20 mouse cellular contexts compared by ENCODE assay signal in the genomic region with DNA sequence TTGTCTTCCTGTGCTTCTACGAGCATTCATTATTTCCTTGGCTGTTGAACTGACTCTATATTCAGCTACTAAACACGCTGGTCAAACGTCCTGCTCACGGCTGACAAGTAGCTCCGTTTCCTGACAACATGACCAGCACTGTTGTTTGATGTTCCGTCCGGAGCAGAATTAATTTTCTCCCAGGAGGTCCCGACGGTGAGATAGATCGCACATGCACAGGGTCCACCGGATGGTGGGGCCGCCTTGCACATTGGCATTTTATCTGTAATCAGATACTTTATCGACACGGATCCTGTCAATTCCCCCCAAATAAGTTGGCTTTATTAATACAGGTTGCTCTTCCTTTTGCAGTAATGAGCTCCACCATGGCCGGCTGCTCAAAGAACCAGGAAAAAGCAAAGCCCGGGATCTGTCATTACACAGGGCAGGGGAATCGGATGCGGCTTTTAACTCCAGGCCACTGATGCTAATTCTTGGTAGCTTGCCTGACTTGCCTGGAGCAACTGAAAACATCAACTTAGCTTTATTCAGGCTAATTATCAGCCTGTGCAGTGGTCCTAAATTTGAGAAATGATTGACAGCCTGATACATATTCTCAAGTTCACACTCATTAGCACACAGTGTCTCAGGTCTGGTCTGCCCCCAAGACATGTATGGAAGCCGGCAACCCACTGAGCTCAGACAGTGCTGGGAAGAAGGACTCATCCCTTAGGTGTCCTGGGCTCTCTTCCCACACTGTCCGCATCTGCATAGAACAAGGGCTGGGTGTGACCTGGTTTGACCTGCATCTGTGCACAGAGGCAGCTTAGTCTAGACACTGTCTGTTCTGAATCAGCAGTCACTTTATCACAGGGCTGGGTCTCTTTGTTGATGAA. TPM values are rescaled to one million over a fixed set of nuclear protein-coding genes. Genes with fewer than 3 reads are reported as not detected.
DNase-seq lines count a peak whose midpoint lies in the region; ATAC-seq lines count a peak whose summit lies in the region.
"Had no signal": no experiment of that assay in that cellular context is flagged by ENCODE, and none has a peak within 500 bp of the region (broad histone marks: within the 10 kb centered on the region; RNA-seq: fewer than 3 reads in every experiment).

No protein-coding gene starts in this region.

- H3K4me3 ChIP-seq in limb, embryonic 11.5 days (ENCODE audit: low read depth, low read length), result no peak overlapping the region
- no peak overlapping the region for H3K4me3 ChIP-seq in limb, embryonic 10.5 days
- H3K4me3 ChIP-seq in midbrain, embryonic 13.5 days (replicated peaks), result no peak overlapping the region
- H3K4me3 ChIP-seq: embryonic facial prominence, embryonic 12.5 days; erythroblast, embryonic 14.5 days had no signal

- H3K9me3 ChIP-seq in limb, embryonic 11.5 days (ENCODE audit: control insufficient read depth, low read length), result no peaks in the 10 kb centered on the region
- H3K9me3 ChIP-seq in limb, embryonic 10.5 days (replicated peaks), result no peaks in the 10 kb centered on the region
- H3K9me3 ChIP-seq in midbrain, embryonic 13.5 days, result no peaks in the 10 kb centered on the region
- H3K9me3 ChIP-seq: embryonic facial prominence, embryonic 12.5 days had no signal

- no peak overlapping the region for H3K4me2 ChIP-seq in limb, embryonic 11.5 days (ENCODE audit: low read depth, severe bottlenecking)
- H3K4me2 ChIP-seq in midbrain, embryonic 13.5 days (replicated peaks), result peak overlapping the region; percentile 25
- H3K4me2 ChIP-seq: embryonic facial prominence, embryonic 12.5 days had no signal

- DNase-seq in heart, adult 11 months, result peak; percentile 84
- DNase-seq in heart, postnatal 10 days, result no peak
- no peak for DNase-seq in limb, embryonic 11.5 days (ENCODE audit: low spot score)
- no peak for DNase-seq in limb, embryonic 10.5 days (ENCODE audit: low spot score)
- peak; percentile 34 for DNase-seq in ZHBTc4 (ENCODE audit: low read depth, low spot score)
- DNase-seq in c-Kit-positive CD71-positive TER-119-positive erythroid progenitor cells, embryonic 14.5 days (ENCODE audit: low spot score), result no peak
- no peak for DNase-seq in lung, postnatal 25 days (ENCODE audit: low spot score)
- DNase-seq: adrenal gland, adult 2 months; gastrocnemius, postnatal 25 days; kidney, adult 9 months; kidney, postnatal 36 days; liver, postnatal 0 days; lung, postnatal 36 days; right cerebral cortex, adult 18-20 months had no signal

- no peak overlapping the region for H3K9ac ChIP-seq in limb, embryonic 11.5 days (ENCODE audit: low read length)
- H3K9ac ChIP-seq in midbrain, embryonic 13.5 days (replicated peaks), result no peak overlapping the region
- H3K9ac ChIP-seq: embryonic facial prominence, embryonic 12.5 days; liver, postnatal 0 days had no signal

- intact Hi-C loops in heart, postnatal 10 days (cut with DNase I), result loop anchor here (5.0 to 10.0 kb wide), 3 partner anchors 138 to 705 kb away; no protein-coding TSS in a partner anchor

- no peaks in the 10 kb centered on the region for H3K4me1 ChIP-seq in limb, embryonic 11.5 days (ENCODE audit: control insufficient read depth, insufficient read depth, low read length)
- peaks cover 16% of the 10 kb centered on the region for H3K4me1 ChIP-seq in limb, embryonic 10.5 days
- H3K4me1 ChIP-seq in midbrain, embryonic 13.5 days (replicated peaks), result peaks cover 39% of the 10 kb centered on the region
- H3K4me1 ChIP-seq: embryonic facial prominence, embryonic 12.5 days had no signal

- no peak overlapping the region for H3K27ac ChIP-seq in limb, embryonic 11.5 days (replicated peaks; ENCODE audit: low read depth, low read length)
- H3K27ac ChIP-seq in limb, embryonic 10.5 days, result no peak overlapping the region
- peak overlapping the region; percentile 12 for H3K27ac ChIP-seq in midbrain, embryonic 13.5 days
- H3K27ac ChIP-seq: embryonic facial prominence, embryonic 12.5 days had no signal

- 49% methylated on average over 20 of the region's 20 CpGs for WGBS in limb, embryonic 11.5 days
- 58% methylated on average over 20 of the region's 20 CpGs for WGBS in limb, embryonic 10.5 days
- 35% methylated on average over 20 of the region's 20 CpGs for WGBS in midbrain, embryonic 13.5 days

- no peaks in the 10 kb centered on the region for H3K36me3 ChIP-seq in limb, embryonic 11.5 days (ENCODE audit: control insufficient read depth, insufficient read depth, low read length)
- H3K36me3 ChIP-seq in limb, embryonic 10.5 days, result no peaks in the 10 kb centered on the region
- no peaks in the 10 kb centered on the region for H3K36me3 ChIP-seq in midbrain, embryonic 13.5 days
- H3K36me3 ChIP-seq: embryonic facial prominence, embryonic 12.5 days had no signal

- 0 out of 2 replicates have a peak, but pooled peaks have one; percentile 22 for ATAC-seq in limb, embryonic 11.5 days (ENCODE audit: insufficient number of reproducible peaks, low FRiP score, low TSS enrichment, low read depth)
- ATAC-seq in midbrain, embryonic 13.5 days, result peak; percentile 85
- ATAC-seq: forebrain, embryonic 14.5 days; liver, postnatal 0 days had no signal

- H3K27me3 ChIP-seq in limb, embryonic 11.5 days (ENCODE audit: control insufficient read depth, insufficient read depth, low read length), result peaks cover 3% of the 10 kb centered on the region; the same call in 1 of the 2 replicates
- H3K27me3 ChIP-seq in limb, embryonic 10.5 days (ENCODE audit: low read depth, poor library complexity, severe bottlenecking), result peaks cover 42% of the 10 kb centered on the region
- 0 out of 2 replicates have a peak, but pooled peaks cover 8% of the 10 kb centered on the region for H3K27me3 ChIP-seq in midbrain, embryonic 13.5 days

RNA-seq across cellular contexts. Expression of gene Erich3, which starts 14.0 kb away (rescaled TPM):
- under 1 TPM; 0.05 TPM for total RNA-seq in heart, postnatal 10 days (2021)
- 0.08 and 0.23 TPM in 2 replicates for polyA plus RNA-seq in limb, embryonic 11.5 days (2014; fragmentation: Nextera tagmentation; extraction: Ambion mirVana)
- 0.09 TPM in 1 of 2 replicates, not detected in the other for polyA plus RNA-seq in limb, embryonic 10.5 days (2016; fragmentation: Nextera tagmentation; extraction: Ambion mirVana)
- polyA plus RNA-seq in midbrain, embryonic 13.5 days (2015; fragmentation: Nextera tagmentation; extraction: Ambion mirVana), result 2.2 and 2.5 TPM in 2 replicates
- total RNA-seq: gastrocnemius, postnatal 25 days; neutrophil, adult 5-6 weeks had no signal
- polyA plus RNA-seq: erythroblast, embryonic 14.5 days; liver, adult 2 months; liver, postnatal 0 days had no signal

RNA-seq across cellular contexts. Expression of gene Tyw3, which starts 52.7 kb away (rescaled TPM):
- total RNA-seq in heart, postnatal 10 days (2021), result 1 to 10 TPM; 4.8 to 4.9 TPM
- polyA plus RNA-seq in limb, embryonic 11.5 days (2014; fragmentation: Nextera tagmentation; extraction: Ambion mirVana), result 20.0 and 22.4 TPM in 2 replicates
- polyA plus RNA-seq in limb, embryonic 10.5 days (2016; fragmentation: Nextera tagmentation; extraction: Ambion mirVana), result 18.9 and 21.7 TPM in 2 replicates
- polyA plus RNA-seq in midbrain, embryonic 13.5 days (2015; fragmentation: Nextera tagmentation; extraction: Ambion mirVana), result 11.3 and 14.5 TPM in 2 replicates

RNA-seq across cellular contexts. Expression of gene Cryz, which starts 53.1 kb away (rescaled TPM):
- total RNA-seq in heart, postnatal 10 days (2021), result 10 to 100 TPM; 19.5 to 21.8 TPM
- polyA plus RNA-seq in limb, embryonic 11.5 days (2014; fragmentation: Nextera tagmentation; extraction: Ambion mirVana), result 29.0 and 29.2 TPM in 2 replicates
- polyA plus RNA-seq in limb, embryonic 10.5 days (2016; fragmentation: Nextera tagmentation; extraction: Ambion mirVana), result 23.7 and 23.8 TPM in 2 replicates
- 12.5 and 13.4 TPM in 2 replicates for polyA plus RNA-seq in midbrain, embryonic 13.5 days (2015; fragmentation: Nextera tagmentation; extraction: Ambion mirVana)

Comparison
In these comparisons a context has a peak if more than half of its experiments do, and no peak if none do; other contexts are left out.
1. DNase-seq: peak in heart, adult 11 months (single experiment) and ZHBTc4 (single experiment); none in heart, postnatal 10 days (0 of 2), limb, embryonic 11.5 days (single experiment), limb, embryonic 10.5 days (single experiment), c-Kit-positive CD71-positive TER-119-positive erythroid progenitor cells, embryonic 14.5 days (single experiment) and lung, postnatal 25 days (single experiment).